Mouse (Mus musculus): ENCODE data around the gene Depdc7. TPM values are rescaled to one million over a fixed set of nuclear protein-coding genes. Genes with fewer than 3 reads are reported as not detected.

The Depdc7 gene
- 1 to 10 TPM in 1 of 2 experiments, under 1 TPM in 1; 0.89 to 1.2 TPM for total RNA-seq (2021)

GRCm38 (mm10) chr2:104742741-104743064 is at the start of gene Depdc7:
TSS of gene Depdc7 (minus strand) at chr2:104742878.
- intact Hi-C loops (cut with DNase I), result no loop called here
- peak; percentile 85 for DNase-seq

- no peak for DNase-seq
- intact Hi-C loops (cut with DNase I), result loop anchor here (5.0 kb wide), 1 partner anchor 87 kb away; no protein-coding TSS in a partner anchor
Measured at GRCm38 (mm10) chr2:104774763-104775162, 32.1 kb upstream of the Depdc7 start.

- intact Hi-C loops (cut with DNase I), result no loop called here
- DNase-seq, result no peak
Measured at GRCm38 (mm10) chr2:104768697-104769096, 26.0 kb upstream of the Depdc7 start.

GRCm38 (mm10) chr2:104764018-104764417 is 21.3 kb upstream of the Depdc7 start:
- intact Hi-C loops (cut with DNase I), result no loop called here
- no peak for DNase-seq

GRCm38 (mm10) chr2:104763134-104763703 is 20.5 kb upstream of the Depdc7 start:
- intact Hi-C loops (cut with DNase I), result no loop called here
- no peak for DNase-seq

GRCm38 (mm10) chr2:104750611-104751010 is 7.9 kb upstream of the Depdc7 start:
- intact Hi-C loops (cut with DNase I), result no loop called here
- DNase-seq, result peak; percentile 5

- intact Hi-C loops (cut with DNase I), result no loop called here
- no peak for DNase-seq
Measured at GRCm38 (mm10) chr2:104748652-104749183, 6.0 kb upstream of the Depdc7 start.

GRCm38 (mm10) chr2:104746251-104746650 is 3.6 kb upstream of the Depdc7 start:
- intact Hi-C loops (cut with DNase I), result no loop called here
- no peak for DNase-seq

- no peak for DNase-seq
- intact Hi-C loops (cut with DNase I), result no loop called here
Measured at GRCm38 (mm10) chr2:104743971-104744370, 1.3 kb upstream of the Depdc7 start.

- intact Hi-C loops (cut with DNase I), result no loop called here
- no peak for DNase-seq
Measured at GRCm38 (mm10) chr2:104743160-104743559, 482 bp upstream of the Depdc7 start.

- no peak for DNase-seq
- intact Hi-C loops (cut with DNase I), result no loop called here
Measured at GRCm38 (mm10) chr2:104741896-104742740, 560 bp downstream of the Depdc7 start.

- intact Hi-C loops (cut with DNase I), result no loop called here
- DNase-seq, result no peak
Measured at GRCm38 (mm10) chr2:104741015-104741758, 1.5 kb downstream of the Depdc7 start.

GRCm38 (mm10) chr2:104740248-104740949 is 2.3 kb downstream of the Depdc7 start:
- no peak for DNase-seq
- intact Hi-C loops (cut with DNase I), result no loop called here

GRCm38 (mm10) chr2:104739691-104740090 is 3.0 kb downstream of the Depdc7 start:
- DNase-seq, result no peak
- intact Hi-C loops (cut with DNase I), result no loop called here

GRCm38 (mm10) chr2:104736241-104736640 is 6.4 kb downstream of the Depdc7 start:
- DNase-seq, result peak; percentile 29
- intact Hi-C loops (cut with DNase I), result no loop called here

GRCm38 (mm10) chr2:104732562-104733256 is 10.0 kb downstream of the Depdc7 start:
- no peak for DNase-seq
- intact Hi-C loops (cut with DNase I), result no loop called here

GRCm38 (mm10) chr2:104732033-104732444 is 10.6 kb downstream of the Depdc7 start:
- intact Hi-C loops (cut with DNase I), result no loop called here
- no peak for DNase-seq

GRCm38 (mm10) chr2:104727369-104727768 is 15.3 kb downstream of the Depdc7 start:
- DNase-seq, result no peak
- intact Hi-C loops (cut with DNase I), result no loop called here

- intact Hi-C loops (cut with DNase I), result no loop called here
- DNase-seq, result no peak
Measured at GRCm38 (mm10) chr2:104722021-104722420, 20.7 kb downstream of the Depdc7 start.

- no peak for DNase-seq
- intact Hi-C loops (cut with DNase I), result no loop called here
Measured at GRCm38 (mm10) chr2:104717827-104718226, 24.9 kb downstream of the Depdc7 start.
